Mouse (Mus musculus) kidney, embryonic 14.5 days (tissue): ENCODE measurements around the gene Hist2h2aa2. TPM values are rescaled to one million over a fixed set of nuclear protein-coding genes. Genes with fewer than 3 reads are reported as not detected.
"Not testable (repeated sequence)": the region's sequence is repeated elsewhere in the genome, so short reads cannot be mapped to it uniquely, and the experiment has no call there.

Experiments
- ATAC-seq: fragments of 200-750 bp; cut with Nextera tagmentation; 2 replicates; pipeline ENCODE4 v1.8.0; 2017; ENCODE audit warnings: moderate number of reproducible peaks, mild to moderate bottlenecking, moderate TSS enrichment, moderate library complexity; ENCODE audit not compliant: low FRiP score, low TSS enrichment
- H3K27ac ChIP-seq: fragments of 300-500 bp; sonication (generic); 2 replicates; pipeline ENCODE4 v1.5.1; 2014; ENCODE audit warnings: low read depth, mild to moderate bottlenecking, low read length, moderate library complexity, mixed read lengths
- H3K27me3 ChIP-seq: fragments of 300-500 bp; sonication (generic); 2 replicates; pipeline ENCODE4 v1.6.1; 2014; ENCODE audit warnings: mild to moderate bottlenecking, low read length; ENCODE audit not compliant: control insufficient read depth, insufficient read depth
- H3K36me3 ChIP-seq: fragments of 300-500 bp; sonication (generic); 2 replicates; pipeline ENCODE4 v1.6.1; 2014; ENCODE audit warnings: low read length, mixed read lengths; ENCODE audit not compliant: control insufficient read depth, insufficient read depth
- H3K4me1 ChIP-seq: fragments of 300-500 bp; sonication (generic); 2 replicates; pipeline ENCODE4 v1.6.1; 2014; ENCODE audit warnings: low read length, mixed read lengths; ENCODE audit not compliant: control insufficient read depth, insufficient read depth
- H3K4me2 ChIP-seq: fragments of 300-500 bp; sonication (generic); replicated peaks from 2 replicates; pipeline ENCODE4 v1.6.1; 2014; ENCODE audit warnings: low read depth, mild to moderate bottlenecking, low read length
- H3K4me3 ChIP-seq: fragments of 300-500 bp; sonication (generic); 2 replicates; pipeline ENCODE4 v1.5.1; 2014; ENCODE audit warnings: mild to moderate bottlenecking, low read length
- H3K9ac ChIP-seq: fragments of 300-500 bp; sonication (generic); 2 replicates; pipeline ENCODE4 v1.6.1; 2014; ENCODE audit warnings: low read depth, mild to moderate bottlenecking, low read length, moderate library complexity
- H3K9me3 ChIP-seq: fragments of 300-500 bp; sonication (generic); 2 replicates; pipeline ENCODE4 v1.6.1; 2016; ENCODE audit warnings: low read length; ENCODE audit not compliant: control insufficient read depth
- WGBS: fragments of 180-500 bp; shearing (Covaris S2); extraction: QIAGEN DNeasy Blood & Tissue Kit; methylation state at CpG from one replicate; pipeline ENCODE4 v1.1.7; 2014; 5-methylcytosine and 5-hydroxymethylcytosine counted together
- polyA plus RNA-seq: library from polyadenylated mRNA; unstranded; fragments of >200 nt; fragmentation: Nextera tagmentation; extraction: Ambion mirVana; gene quantifications from 2 replicates; pipeline ENCODE4 v1.2.1, GENCODE M21; 2014

Gene Hist2h2aa2
- 33.3 and 69.4 TPM in 2 replicates for polyA plus RNA-seq

GRCm38 (mm10) chr3:96239949-96240798 is at the start of gene Hist2h2aa2:
TSS of gene Hist2h2aa2 (minus strand) at chr3:96240276.
- 7% methylated on average over 25 of the region's 85 CpGs for WGBS

GRCm38 (mm10) chr3:96289201-96289600 is 49.1 kb upstream of the Hist2h2aa2 start:
- Histone ChIP-seq H3K36me3 (no peaks in the 10 kb centered on the region), H3K27me3 (no peaks in the 10 kb centered on the region), H3K27ac (no peak overlapping the region), H3K9me3 (no peaks in the 10 kb centered on the region), H3K4me2 (no peak overlapping the region), H3K4me1 (no peaks in the 10 kb centered on the region), H3K9ac (no peak overlapping the region), H3K4me3 (no peak overlapping the region)
- WGBS, result 81% methylated on average over 3 of the region's 3 CpGs
- ATAC-seq, result no peak

More at GRCm38 (mm10) chr3:96239949-96240798, at the start of gene Hist2h2aa2:
- ATAC-seq, result peak; percentile 87
- peak within 1 kb of the TSS; percentile 89 for H3K27ac ChIP-seq
- H3K4me2 ChIP-seq, result peak within 1 kb of the TSS; percentile 31
- H3K4me3 ChIP-seq, result peak within 1 kb of the TSS; percentile 17; the same call in 1 of the 2 replicates
- peaks cover 22% of the 10 kb centered on the region for H3K4me1 ChIP-seq
- not testable (repeated sequence) for H3K36me3 ChIP-seq, H3K9me3 ChIP-seq, H3K27me3 ChIP-seq
- peak within 1 kb of the TSS; percentile 55 for H3K9ac ChIP-seq

DNA sequence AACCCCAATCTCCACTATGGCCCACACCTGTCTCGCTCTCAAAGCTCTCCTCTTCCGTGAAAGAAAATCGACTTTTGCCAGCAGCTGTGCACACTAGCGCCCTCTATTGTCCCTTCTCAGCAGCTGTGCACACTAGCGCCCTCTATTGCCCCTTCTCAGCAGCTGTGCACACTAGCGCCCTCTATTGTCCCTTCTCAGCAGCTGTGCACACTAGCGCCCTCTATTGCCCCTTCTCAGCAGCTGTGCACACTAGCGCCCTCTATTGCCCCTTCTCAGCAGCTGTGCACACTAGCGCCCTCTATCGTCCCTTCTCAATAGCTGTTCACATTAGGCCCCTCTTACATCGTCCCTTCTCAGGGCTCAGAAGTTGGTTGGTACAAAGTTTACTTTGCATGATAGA is 47.3 kb upstream of the Hist2h2aa2 start:
- H3K4me3 ChIP-seq, H3K4me2 ChIP-seq, H3K36me3 ChIP-seq, H3K27ac ChIP-seq, ATAC-seq, H3K9me3 ChIP-seq, H3K4me1 ChIP-seq, H3K9ac ChIP-seq: not testable (repeated sequence)
- WGBS, result 91% methylated on average over 11 of the region's 11 CpGs
- peaks cover 11% of the 10 kb centered on the region for H3K27me3 ChIP-seq

DNA sequence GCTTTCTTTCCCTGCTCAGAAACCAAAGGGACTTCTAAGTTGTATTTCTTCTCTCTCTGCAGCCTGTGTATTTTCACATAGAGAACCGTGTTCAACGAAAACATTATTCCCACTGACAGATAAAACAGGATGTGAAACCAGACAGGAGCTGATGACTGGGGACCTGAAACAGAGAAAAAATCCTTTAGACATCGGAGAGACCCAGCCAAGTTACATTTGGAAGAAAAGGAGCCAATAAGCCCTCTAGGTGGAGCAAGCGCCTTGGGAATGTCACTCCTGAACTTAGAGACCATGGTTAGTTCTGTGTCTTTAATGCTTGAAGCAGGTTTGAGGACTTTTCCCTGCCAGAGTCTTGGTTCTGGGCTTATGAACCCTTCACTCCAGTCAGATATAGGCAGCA is 44.4 kb upstream of the Hist2h2aa2 start:
- no peaks in the 10 kb centered on the region for H3K9me3 ChIP-seq
- no peak for ATAC-seq
- H3K36me3 ChIP-seq, result no peaks in the 10 kb centered on the region
- no peak overlapping the region for H3K4me3 ChIP-seq
- H3K9ac ChIP-seq, result no peak overlapping the region
- H3K4me1 ChIP-seq, result no peaks in the 10 kb centered on the region
- H3K27ac ChIP-seq, result no peak overlapping the region
- peaks cover 11% of the 10 kb centered on the region for H3K27me3 ChIP-seq
- H3K4me2 ChIP-seq, result peak overlapping the region; percentile 27
- 21% methylated on average over 4 of the region's 4 CpGs for WGBS

- ATAC-seq, result no peak
- H3K4me2 ChIP-seq, result no peak overlapping the region
- H3K4me3 ChIP-seq, result no peak overlapping the region
- 0 out of 2 replicates have a peak, but pooled peaks cover 3% of the 10 kb centered on the region for H3K4me1 ChIP-seq
- no peak overlapping the region for H3K9ac ChIP-seq
- peaks cover 11% of the 10 kb centered on the region for H3K27me3 ChIP-seq
- H3K27ac ChIP-seq, result no peak overlapping the region
- 60% methylated on average over 6 of the region's 6 CpGs for WGBS
- H3K36me3 ChIP-seq, result no peaks in the 10 kb centered on the region
- no peaks in the 10 kb centered on the region for H3K9me3 ChIP-seq
These were observed 40.6 kb upstream of the Hist2h2aa2 start for GRCm38 (mm10) chr3:96280660-96281059.

- WGBS, result under 1% methylated on average over 49 of the region's 49 CpGs
- peaks cover 2% of the 10 kb centered on the region for H3K27me3 ChIP-seq
- no peaks in the 10 kb centered on the region for H3K36me3 ChIP-seq
- peak overlapping the region; percentile 50 for H3K4me3 ChIP-seq
- H3K9me3 ChIP-seq, result no peaks in the 10 kb centered on the region
- peak overlapping the region; percentile 61 for H3K9ac ChIP-seq
- H3K4me2 ChIP-seq, result peak overlapping the region; percentile 78
- 0 out of 2 replicates have a peak, but pooled peaks cover 3% of the 10 kb centered on the region for H3K4me1 ChIP-seq
- H3K27ac ChIP-seq, result peak overlapping the region; percentile 84
- peak; percentile 96 for ATAC-seq
These were observed 37.9 kb upstream of the Hist2h2aa2 start for GRCm38 (mm10) chr3:96277800-96278624.

DNA sequence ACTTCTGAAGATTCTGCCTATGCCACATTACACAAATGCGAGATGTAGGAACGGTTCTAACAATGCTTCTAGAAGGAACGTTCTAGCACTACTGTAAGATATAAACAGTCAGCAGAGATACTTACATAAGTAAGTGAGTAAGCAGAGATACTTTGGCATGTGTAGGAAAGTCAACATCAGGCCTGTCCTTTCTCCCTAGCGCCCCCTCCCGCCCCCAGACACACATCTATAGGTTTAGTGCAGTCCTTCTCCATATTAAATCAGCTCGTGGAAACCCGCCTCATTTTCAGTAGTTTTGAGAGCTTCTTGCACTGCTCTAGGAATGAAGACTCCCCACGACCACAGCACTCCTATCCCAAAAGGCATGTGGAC is 37.3 kb upstream of the Hist2h2aa2 start:
- peak overlapping the region; percentile 50 for H3K4me3 ChIP-seq
- ATAC-seq, result peak; percentile 44
- H3K27me3 ChIP-seq, result no peaks in the 10 kb centered on the region; the same call in 1 of the 2 replicates
- H3K4me1 ChIP-seq, result 0 out of 2 replicates have a peak, but pooled peaks cover 3% of the 10 kb centered on the region
- no peaks in the 10 kb centered on the region for H3K9me3 ChIP-seq
- peak overlapping the region; percentile 61 for H3K9ac ChIP-seq
- no peaks in the 10 kb centered on the region for H3K36me3 ChIP-seq
- WGBS, result 21% methylated on average over 8 of the region's 8 CpGs
- H3K27ac ChIP-seq, result peak overlapping the region; percentile 84
- peak overlapping the region; percentile 78 for H3K4me2 ChIP-seq

- H3K27ac ChIP-seq, result no peak overlapping the region
- no peaks in the 10 kb centered on the region for H3K27me3 ChIP-seq
- 91% methylated on average over 17 of the region's 17 CpGs for WGBS
- ATAC-seq, result no peak
- no peaks in the 10 kb centered on the region for H3K36me3 ChIP-seq
- H3K4me3 ChIP-seq, result no peak overlapping the region
- no peaks in the 10 kb centered on the region for H3K9me3 ChIP-seq
- 0 out of 2 replicates have a peak, but pooled peaks cover 3% of the 10 kb centered on the region for H3K4me1 ChIP-seq
- no peak overlapping the region for H3K4me2 ChIP-seq
- no peak overlapping the region for H3K9ac ChIP-seq
These were observed 33.8 kb upstream of the Hist2h2aa2 start for GRCm38 (mm10) chr3:96273591-96274465.
